Mouse (Mus musculus) midbrain, postnatal 0 days (tissue): ENCODE measurements around the gene 2210016F16Rik. TPM values are rescaled to one million over a fixed set of nuclear protein-coding genes. Genes with fewer than 3 reads are reported as not detected.

Experiments used
- ATAC-seq: fragments of 200-750 bp; cut with Nextera tagmentation; 2 replicates; pipeline ENCODE4 v1.8.0; 2017; ENCODE audit warnings: moderate number of reproducible peaks, mild to moderate bottlenecking, moderate TSS enrichment, moderate library complexity; ENCODE audit not compliant: low FRiP score
- DNase-seq: peaks from one replicate; pipeline ENCODE4 v3.0.0-alpha.2; 2015; ENCODE audit warnings: low spot score
- H3K27ac ChIP-seq: fragments of 300-500 bp; sonication (generic); 2 replicates; pipeline ENCODE4 v1.5.1; 2014; ENCODE audit warnings: low read depth, mild to moderate bottlenecking, low read length, mixed read lengths
- H3K27me3 ChIP-seq: fragments of 300-500 bp; sonication (generic); 2 replicates; pipeline ENCODE4 v1.6.1; 2014; ENCODE audit warnings: low read length, control low read depth, mixed read lengths; ENCODE audit not compliant: insufficient read depth
- H3K36me3 ChIP-seq: fragments of 300-500 bp; sonication (generic); 2 replicates; pipeline ENCODE4 v1.6.1; 2014; ENCODE audit warnings: low read length, control low read depth, mixed read lengths; ENCODE audit not compliant: insufficient read depth
- H3K4me1 ChIP-seq: fragments of 300-500 bp; sonication (generic); 2 replicates; pipeline ENCODE4 v1.6.1; 2014; ENCODE audit warnings: mild to moderate bottlenecking, control low read depth, antibody characterized with exemption, low read length, mixed read lengths; ENCODE audit not compliant: insufficient read depth
- H3K4me2 ChIP-seq: fragments of 300-500 bp; sonication (generic); 2 replicates; pipeline ENCODE4 v1.6.1; 2014; ENCODE audit warnings: low read depth, mild to moderate bottlenecking, low read length, mixed read lengths; ENCODE audit not compliant: poor library complexity, severe bottlenecking
- H3K4me3 ChIP-seq: fragments of 300-500 bp; sonication (generic); 2 replicates; pipeline ENCODE4 v1.5.1; 2014; ENCODE audit warnings: low read depth, mild to moderate bottlenecking, low read length, moderate library complexity
- H3K9ac ChIP-seq: fragments of 300-500 bp; sonication (generic); replicated peaks from 2 replicates; pipeline ENCODE4 v1.6.1; 2014; ENCODE audit warnings: mild to moderate bottlenecking, low read length, moderate library complexity, mixed read lengths; ENCODE audit not compliant: poor library complexity, severe bottlenecking
- H3K9me3 ChIP-seq: fragments of 300-500 bp; sonication (generic); 2 replicates; pipeline ENCODE4 v1.6.1; 2016; ENCODE audit warnings: low read length, control low read depth
- CTCF ChIP-seq: IDR thresholded peaks from 2 replicates; pipeline ENCODE4 v1.5.1; 2016; ENCODE audit warnings: antibody characterized with exemption, mild to moderate bottlenecking
- WGBS: fragments of 180-500 bp; shearing (Covaris S2); extraction: QIAGEN DNeasy Blood & Tissue Kit; methylation state at CpG from one replicate; pipeline ENCODE4 v1.1.7; 2014; 5-methylcytosine and 5-hydroxymethylcytosine counted together
- microRNA counts: library from miRNA; unstranded; fragments of <30 nt; microRNA quantifications from one replicate; lab custom pipeline; 2015
- microRNA-seq: library from miRNA; unstranded; fragments of <30 nt; microRNA quantifications from one replicate; pipeline ENCODE4, GENCODE M21; 2016; ENCODE audit warnings: borderline number of aligned reads
- polyA plus RNA-seq: library from polyadenylated mRNA; unstranded; fragments of >200 nt; fragmentation: Nextera tagmentation; extraction: Ambion mirVana; gene quantifications from 2 replicates; pipeline ENCODE4 v1.2.1, GENCODE M21; 2015
- total RNA-seq: library from RNA; depleted of rRNA; stranded (reverse); fragments of >200 nt; gene quantifications from 2 replicates; pipeline ENCODE4 v1.2.3, GENCODE M21; 2014; rRNA removed

The 2210016F16Rik gene
- total and polyA plus RNA-seq, 2 experiments from 2014 or later = 16.5 to 20.3 TPM

GRCm38 (mm10) chr13:58352996-58353395, 32.0 kb downstream of the 2210016F16Rik start:
- no peaks in the 10 kb centered on the region for H3K9me3 ChIP-seq
- ATAC-seq (no peak), DNase-seq (no peak)
- H3K9ac ChIP-seq = no peak overlapping the region
- H3K27ac ChIP-seq = no peak overlapping the region
- H3K27me3 ChIP-seq = no peaks in the 10 kb centered on the region
- H3K36me3 ChIP-seq = no peaks in the 10 kb centered on the region
- H3K4me3 ChIP-seq = no peak overlapping the region
- H3K4me1 ChIP-seq = no peaks in the 10 kb centered on the region
- no peak overlapping the region for H3K4me2 ChIP-seq
- TF ChIP-seq CTCF = no peak

GRCm38 (mm10) chr13:58350606-58351005, 34.4 kb downstream of the 2210016F16Rik start:
- TF ChIP-seq CTCF = no peak
- H3K27me3 ChIP-seq = no peaks in the 10 kb centered on the region
- no peak overlapping the region for H3K4me2 ChIP-seq
- H3K36me3 ChIP-seq = no peaks in the 10 kb centered on the region
- no peak overlapping the region for H3K9ac ChIP-seq
- no peaks in the 10 kb centered on the region for H3K9me3 ChIP-seq
- ATAC-seq (no peak), DNase-seq (no peak)
- H3K27ac ChIP-seq = no peak overlapping the region
- 82% methylated on average over 4 of the region's 4 CpGs for WGBS
- no peak overlapping the region for H3K4me3 ChIP-seq
- H3K4me1 ChIP-seq = no peaks in the 10 kb centered on the region

- H3K4me1 ChIP-seq = no peaks in the 10 kb centered on the region
- TF ChIP-seq CTCF = no peak
- 74% methylated on average over 9 of the region's 9 CpGs for WGBS
- DNase-seq = no peak
- no peaks in the 10 kb centered on the region for H3K9me3 ChIP-seq
- no peak for ATAC-seq
- no peak overlapping the region for H3K27ac ChIP-seq
- H3K27me3 ChIP-seq = no peaks in the 10 kb centered on the region
- no peak overlapping the region for H3K9ac ChIP-seq
- H3K36me3 ChIP-seq = no peaks in the 10 kb centered on the region
- no peak overlapping the region for H3K4me2 ChIP-seq
- no peak overlapping the region for H3K4me3 ChIP-seq
Measured at GRCm38 (mm10) chr13:58344505-58344904, 40.5 kb downstream of the 2210016F16Rik start.

- H3K27me3 ChIP-seq = no peaks in the 10 kb centered on the region
- no peaks in the 10 kb centered on the region for H3K36me3 ChIP-seq
- no peak overlapping the region for H3K27ac ChIP-seq
- H3K4me3 ChIP-seq = no peak overlapping the region
- DNase-seq (no peak), ATAC-seq (no peak)
- WGBS = 82% methylated on average over 12 of the region's 12 CpGs
- no peak overlapping the region for H3K9ac ChIP-seq
- no peaks in the 10 kb centered on the region for H3K4me1 ChIP-seq
- TF ChIP-seq CTCF = no peak
- no peak overlapping the region for H3K4me2 ChIP-seq
- no peaks in the 10 kb centered on the region for H3K9me3 ChIP-seq
Measured at GRCm38 (mm10) chr13:58337456-58337855, 47.6 kb downstream of the 2210016F16Rik start.

GRCm38 (mm10) chr13:58334116-58334515, 50.9 kb downstream of the 2210016F16Rik start:
- DNase-seq = no peak
- no peak for ATAC-seq
- 97% methylated on average over 5 of the region's 5 CpGs for WGBS
- Histone ChIP-seq H3K9ac (no peak overlapping the region), H3K9me3 (no peaks in the 10 kb centered on the region), H3K27me3 (no peaks in the 10 kb centered on the region), H3K4me3 (no peak overlapping the region), H3K4me2 (no peak overlapping the region), H3K27ac (no peak overlapping the region), H3K36me3 (no peaks in the 10 kb centered on the region), H3K4me1 (no peaks in the 10 kb centered on the region)
- TF ChIP-seq CTCF = no peak

MicroRNAs encoded within 50 kb of the gene (microRNA counts, 519-probe panel; counts per million panel counts)
- microRNA mmu-miR-7a (lab: Ali Mortazavi, UCI) = 4,288 counts per million, percentile 85 among the panel's probes with 10 or more counts

Small RNAs within 50 kb of the gene (microRNA-seq; reads per million reads assigned to microRNA genes)
- 1,265 reads per million, percentile 78 among the genes with 10 or more reads in this experiment for gene Mir7-1

Other genes with a start within 250 kb of the 2210016F16Rik start
- gene Idnk, start 227.6 kb downstream of the 2210016F16Rik start, total RNA-seq = 18.4 and 23.3 TPM in 2 replicates
- gene Idnk, start 227.6 kb downstream of the 2210016F16Rik start, polyA plus RNA-seq = 54.3 and 54.6 TPM in 2 replicates
- gene Ubqln1, start 169.6 kb downstream of the 2210016F16Rik start, total RNA-seq = 206 and 222 TPM in 2 replicates
- 102 and 109 TPM in 2 replicates for gene Ubqln1, start 169.6 kb downstream of the 2210016F16Rik start, polyA plus RNA-seq
- gene Gkap1, start 109.5 kb downstream of the 2210016F16Rik start, total RNA-seq = 18.1 and 35.4 TPM in 2 replicates
- 32.6 and 40.2 TPM in 2 replicates for gene Gkap1, start 109.5 kb downstream of the 2210016F16Rik start, polyA plus RNA-seq
- 2.6 and 6.3 TPM in 2 replicates for gene Kif27, start 26.1 kb downstream of the 2210016F16Rik start, total RNA-seq
- gene Kif27, start 26.1 kb downstream of the 2210016F16Rik start, polyA plus RNA-seq = 1.5 and 1.8 TPM in 2 replicates
- 13.9 and 20.3 TPM in 2 replicates for gene Rmi1, start 17.0 kb upstream of the 2210016F16Rik start, total RNA-seq
- 17.8 and 18.7 TPM in 2 replicates for gene Rmi1, start 17.0 kb upstream of the 2210016F16Rik start, polyA plus RNA-seq
- gene Hnrnpk, start 18.1 kb upstream of the 2210016F16Rik start, total RNA-seq = 598 and 662 TPM in 2 replicates
- 861 and 905 TPM in 2 replicates for gene Hnrnpk, start 18.1 kb upstream of the 2210016F16Rik start, polyA plus RNA-seq
- gene Slc28a3, start 225.7 kb upstream of the 2210016F16Rik start, total RNA-seq = 0.19 TPM in 1 of 2 replicates, not detected in the other
- gene Slc28a3, start 225.7 kb upstream of the 2210016F16Rik start, polyA plus RNA-seq = not detected in 2 replicates